Mouse (Mus musculus): Measurements from ENCODE around the gene Ilf2. TPM values are rescaled to one million over a fixed set of nuclear protein-coding genes. Genes with fewer than 3 reads are reported as not detected.

The Ilf2 gene
- polyA plus RNA-seq, 1 experiment: 50.4 TPM

- H3K4me2 ChIP-seq (ENCODE audit: low read depth): no peak overlapping the region
- no peak overlapping the region for H3K4me3 ChIP-seq
- no peaks in the 10 kb centered on the region for H3K36me3 ChIP-seq (ENCODE audit: control insufficient read depth, insufficient read depth)
- no peaks in the 10 kb centered on the region for H3K79me2 ChIP-seq (ENCODE audit: control insufficient read depth, insufficient read depth)
- H3ac ChIP-seq (ENCODE audit: control insufficient read depth, insufficient read length): no peak overlapping the region
- TF ChIP-seq MYOG (IDR thresholded peaks at IDR 0.05; ENCODE audit: control insufficient read depth in 1 of 3, insufficient read depth in 1 of 3, insufficient read length in 2 of 3, low read depth in 2 of 3): no peak
- no peak for TF ChIP-seq TCF3 (IDR thresholded peaks at IDR 0.05; ENCODE audit: insufficient read length, low read depth)
- no peak for TF ChIP-seq E2F4 (IDR thresholded peaks at IDR 0.05; ENCODE audit: insufficient read depth)
- TF ChIP-seq MAX (IDR thresholded peaks at IDR 0.05; ENCODE audit: low read depth): no peak
- no peak for TF ChIP-seq SRF (IDR thresholded peaks at IDR 0.05; ENCODE audit: control insufficient read depth, insufficient read length, low read depth)
- no peak for TF ChIP-seq TCF12 (IDR thresholded peaks at IDR 0.05; ENCODE audit: insufficient read depth, poor library complexity, severe bottlenecking)
- no peak for TF ChIP-seq POLR2AphosphoS2 (IDR thresholded peaks at IDR 0.05; ENCODE audit: insufficient read length, low read depth)
- TF ChIP-seq USF1 (IDR thresholded peaks at IDR 0.05; ENCODE audit: low read depth): no peak
- TF ChIP-seq MYOD1 (IDR thresholded peaks at IDR 0.05; ENCODE audit: control insufficient read depth in 1 of 3, insufficient read length in 2 of 3, low read depth in 2 of 3): no peak
- TF ChIP-seq POLR2A (IDR thresholded peaks at IDR 0.05; ENCODE audit: insufficient read length, low read depth): no peak
- TF ChIP-seq CEBPB (IDR thresholded peaks at IDR 0.05; ENCODE audit: insufficient read depth, poor library complexity, severe bottlenecking): no peak
- TF ChIP-seq REST (IDR thresholded peaks at IDR 0.05; ENCODE audit: insufficient read depth, insufficient read length): no peak
- peaks cover 9% of the 10 kb centered on the region for H3K27me3 ChIP-seq (ENCODE audit: control insufficient read depth, insufficient read depth, insufficient read length)
Observed at GRCm38 (mm10) chr3:90460315-90460714, 15.6 kb upstream of the Ilf2 start.

- no peaks in the 10 kb centered on the region for H3K36me3 ChIP-seq (ENCODE audit: control insufficient read depth, insufficient read depth)
- no peak overlapping the region for H3K4me2 ChIP-seq (ENCODE audit: low read depth)
- no peak overlapping the region for H3ac ChIP-seq (ENCODE audit: control insufficient read depth, insufficient read length)
- peaks cover 15% of the 10 kb centered on the region for H3K27me3 ChIP-seq (ENCODE audit: control insufficient read depth, insufficient read depth, insufficient read length)
- no peaks in the 10 kb centered on the region for H3K79me2 ChIP-seq (ENCODE audit: control insufficient read depth, insufficient read depth)
- no peak overlapping the region for H3K4me3 ChIP-seq
- no peak for TF ChIP-seq MYOD1 (IDR thresholded peaks at IDR 0.05; ENCODE audit: control insufficient read depth in 1 of 3, insufficient read length in 2 of 3, low read depth in 2 of 3)
- TF ChIP-seq POLR2AphosphoS2 (IDR thresholded peaks at IDR 0.05; ENCODE audit: insufficient read length, low read depth): no peak
- no peak for TF ChIP-seq E2F4 (IDR thresholded peaks at IDR 0.05; ENCODE audit: insufficient read depth)
- no peak for TF ChIP-seq REST (IDR thresholded peaks at IDR 0.05; ENCODE audit: insufficient read depth, insufficient read length)
- no peak for TF ChIP-seq CEBPB (IDR thresholded peaks at IDR 0.05; ENCODE audit: insufficient read depth, poor library complexity, severe bottlenecking)
- no peak for TF ChIP-seq MAX (IDR thresholded peaks at IDR 0.05; ENCODE audit: low read depth)
- TF ChIP-seq SRF (IDR thresholded peaks at IDR 0.05; ENCODE audit: control insufficient read depth, insufficient read length, low read depth): no peak
- no peak for TF ChIP-seq MYOG (IDR thresholded peaks at IDR 0.05; ENCODE audit: control insufficient read depth in 1 of 3, insufficient read depth in 1 of 3, insufficient read length in 2 of 3, low read depth in 2 of 3)
- no peak for TF ChIP-seq TCF3 (IDR thresholded peaks at IDR 0.05; ENCODE audit: insufficient read length, low read depth)
- TF ChIP-seq TCF12 (IDR thresholded peaks at IDR 0.05; ENCODE audit: insufficient read depth, poor library complexity, severe bottlenecking): no peak
- TF ChIP-seq POLR2A (IDR thresholded peaks at IDR 0.05; ENCODE audit: insufficient read length, low read depth): no peak
- TF ChIP-seq USF1 (IDR thresholded peaks at IDR 0.05; ENCODE audit: low read depth): no peak
Observed at GRCm38 (mm10) chr3:90461935-90462334, 14.0 kb upstream of the Ilf2 start.

- H3ac ChIP-seq (ENCODE audit: control insufficient read depth, insufficient read length): no peak overlapping the region
- H3K27me3 ChIP-seq (ENCODE audit: control insufficient read depth, insufficient read depth, insufficient read length): peaks cover 15% of the 10 kb centered on the region
- H3K79me2 ChIP-seq (ENCODE audit: control insufficient read depth, insufficient read depth): no peaks in the 10 kb centered on the region
- H3K36me3 ChIP-seq (ENCODE audit: control insufficient read depth, insufficient read depth): no peaks in the 10 kb centered on the region
- H3K4me2 ChIP-seq (ENCODE audit: low read depth): no peak overlapping the region
- H3K4me3 ChIP-seq: no peak overlapping the region
- TF ChIP-seq TCF3 (IDR thresholded peaks at IDR 0.05; ENCODE audit: insufficient read length, low read depth) (no peak), CEBPB (IDR thresholded peaks at IDR 0.05; ENCODE audit: insufficient read depth, poor library complexity, severe bottlenecking) (no peak), SRF (IDR thresholded peaks at IDR 0.05; ENCODE audit: control insufficient read depth, insufficient read length, low read depth) (no peak), MAX (IDR thresholded peaks at IDR 0.05; ENCODE audit: low read depth) (no peak), POLR2A (IDR thresholded peaks at IDR 0.05; ENCODE audit: insufficient read length, low read depth) (no peak), E2F4 (IDR thresholded peaks at IDR 0.05; ENCODE audit: insufficient read depth) (no peak), MYOG (IDR thresholded peaks at IDR 0.05; ENCODE audit: control insufficient read depth in 1 of 3, insufficient read depth in 1 of 3, insufficient read length in 2 of 3, low read depth in 2 of 3) (no peak), POLR2AphosphoS2 (IDR thresholded peaks at IDR 0.05; ENCODE audit: insufficient read length, low read depth) (no peak), REST (IDR thresholded peaks at IDR 0.05; ENCODE audit: insufficient read depth, insufficient read length) (no peak), TCF12 (IDR thresholded peaks at IDR 0.05; ENCODE audit: insufficient read depth, poor library complexity, severe bottlenecking) (no peak), MYOD1 (IDR thresholded peaks at IDR 0.05; ENCODE audit: control insufficient read depth in 1 of 3, insufficient read length in 2 of 3, low read depth in 2 of 3) (no peak), USF1 (IDR thresholded peaks at IDR 0.05; ENCODE audit: low read depth) (no peak)
Observed at GRCm38 (mm10) chr3:90462579-90462978, 13.3 kb upstream of the Ilf2 start.

- TF ChIP-seq TCF3 (IDR thresholded peaks at IDR 0.05; ENCODE audit: insufficient read length, low read depth): no peak
- TF ChIP-seq MYOG (IDR thresholded peaks at IDR 0.05; ENCODE audit: control insufficient read depth in 1 of 3, insufficient read depth in 1 of 3, insufficient read length in 2 of 3, low read depth in 2 of 3): no peak
- no peak for TF ChIP-seq CEBPB (IDR thresholded peaks at IDR 0.05; ENCODE audit: insufficient read depth, poor library complexity, severe bottlenecking)
- no peak for TF ChIP-seq REST (IDR thresholded peaks at IDR 0.05; ENCODE audit: insufficient read depth, insufficient read length)
- no peak for TF ChIP-seq MYOD1 (IDR thresholded peaks at IDR 0.05; ENCODE audit: control insufficient read depth in 1 of 3, insufficient read length in 2 of 3, low read depth in 2 of 3)
- TF ChIP-seq POLR2A (IDR thresholded peaks at IDR 0.05; ENCODE audit: insufficient read length, low read depth): no peak
- Histone ChIP-seq H3K79me2 (ENCODE audit: control insufficient read depth, insufficient read depth) (no peaks in the 10 kb centered on the region), H3K27me3 (ENCODE audit: control insufficient read depth, insufficient read depth, insufficient read length) (peaks cover 15% of the 10 kb centered on the region), H3K36me3 (ENCODE audit: control insufficient read depth, insufficient read depth) (no peaks in the 10 kb centered on the region), H3ac (ENCODE audit: control insufficient read depth, insufficient read length) (no peak overlapping the region), H3K4me3 (no peak overlapping the region), H3K4me2 (ENCODE audit: low read depth) (no peak overlapping the region)
Observed at GRCm38 (mm10) chr3:90464552-90465080, 11.3 kb upstream of the Ilf2 start.
